Mouse (Mus musculus) spleen, postnatal 10 days (tissue): ENCODE data around the gene Vps54.
A peak's percentile ranks its signal among the peaks of the same experiment; 100 is the strongest.

Experiments used
- DNase-seq, 2 experiments: peaks; one replicate each; pipeline ENCODE4 v3.0.0; 2021 to 2022; ENCODE audit warnings: low spot score in 2 of 2

The Vps54 gene

GRCm38 (mm10) chr11:21339088-21339487 lies 100.0 kb downstream of the Vps54 start:
- DNase-seq = no peak

- DNase-seq = no peak
Measured at GRCm38 (mm10) chr11:21343490-21343889, 104.4 kb downstream of the Vps54 start.

DNA sequence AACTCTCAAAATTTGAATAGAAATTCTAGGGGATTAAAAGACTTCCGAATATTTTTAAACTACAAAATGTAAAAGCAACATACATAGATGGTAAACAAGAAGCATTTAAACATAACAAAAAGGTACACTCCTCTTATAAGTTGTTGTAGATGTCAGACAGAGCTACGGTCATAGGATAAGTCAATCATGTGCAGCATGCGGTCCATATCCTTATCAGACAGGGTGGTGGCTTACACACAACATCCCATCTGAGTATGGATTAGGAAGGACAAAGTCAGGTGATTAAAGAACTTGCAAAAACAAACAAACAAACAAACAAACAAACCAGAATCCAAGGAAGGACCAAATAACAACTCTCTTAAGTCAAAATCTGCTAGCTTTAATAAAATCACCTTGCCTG lies 106.9 kb downstream of the Vps54 start:
- no peak for DNase-seq

DNA sequence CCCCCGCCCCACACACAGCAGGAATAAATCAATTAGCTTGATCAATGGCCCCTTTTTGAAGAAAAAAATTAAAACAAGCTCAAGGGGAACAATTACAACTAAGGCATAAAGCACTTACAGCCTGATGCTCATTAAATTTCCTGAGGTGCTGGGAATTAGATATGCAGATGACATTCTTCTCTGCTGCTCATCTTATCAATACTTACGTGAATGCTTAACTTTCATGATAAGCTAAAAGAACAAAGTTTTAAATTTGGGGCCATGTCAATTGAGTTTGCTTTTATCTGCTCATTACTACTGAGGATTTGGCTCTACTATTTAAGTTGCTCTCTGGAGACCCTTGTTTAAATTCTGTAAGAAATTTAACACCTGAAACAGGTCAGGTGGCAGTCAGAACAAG lies 109.8 kb downstream of the Vps54 start:
- no peak for DNase-seq

DNA sequence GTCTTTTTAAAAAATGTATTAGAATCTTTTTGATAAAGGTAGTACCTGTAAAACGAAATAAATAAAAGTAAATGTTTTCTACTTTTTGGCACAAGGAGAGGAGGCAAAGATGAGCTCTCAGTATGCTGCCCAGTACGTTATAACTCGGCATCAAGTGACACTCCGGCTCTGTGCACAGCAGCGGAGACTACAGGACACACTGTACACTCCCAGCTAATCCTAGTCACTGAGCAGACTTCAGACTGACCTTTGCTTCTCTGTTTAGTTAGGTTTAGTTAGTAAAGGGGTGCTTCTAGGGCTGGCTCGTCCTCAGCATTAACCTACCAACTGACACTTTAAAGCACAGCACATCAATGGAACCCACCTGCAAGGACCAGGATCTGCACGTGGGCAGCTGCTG lies 112.2 kb downstream of the Vps54 start:
- DNase-seq = no peak

GRCm38 (mm10) chr11:21363144-21363940 lies 124.3 kb downstream of the Vps54 start:
- DNase-seq = no peak

DNA sequence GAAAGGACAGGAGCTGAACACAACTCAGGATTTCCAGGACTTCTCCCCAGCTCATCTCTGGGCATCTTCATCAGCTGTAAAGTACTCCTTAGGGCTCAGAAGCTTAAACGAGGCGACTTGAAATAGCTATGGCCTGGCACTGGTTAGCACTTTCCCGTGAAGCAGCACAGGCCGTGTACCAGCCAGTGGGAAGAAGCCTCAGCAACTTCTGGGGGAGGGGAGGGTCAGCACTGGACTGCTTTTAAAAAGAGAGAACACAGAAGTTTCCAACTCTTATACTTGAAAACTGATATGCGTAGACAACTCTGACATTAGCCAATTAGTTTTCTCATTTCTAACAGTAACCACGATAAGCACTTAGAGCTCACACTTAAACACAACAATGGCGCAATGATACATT lies 129.4 kb downstream of the Vps54 start:
- no peak for DNase-seq

DNA sequence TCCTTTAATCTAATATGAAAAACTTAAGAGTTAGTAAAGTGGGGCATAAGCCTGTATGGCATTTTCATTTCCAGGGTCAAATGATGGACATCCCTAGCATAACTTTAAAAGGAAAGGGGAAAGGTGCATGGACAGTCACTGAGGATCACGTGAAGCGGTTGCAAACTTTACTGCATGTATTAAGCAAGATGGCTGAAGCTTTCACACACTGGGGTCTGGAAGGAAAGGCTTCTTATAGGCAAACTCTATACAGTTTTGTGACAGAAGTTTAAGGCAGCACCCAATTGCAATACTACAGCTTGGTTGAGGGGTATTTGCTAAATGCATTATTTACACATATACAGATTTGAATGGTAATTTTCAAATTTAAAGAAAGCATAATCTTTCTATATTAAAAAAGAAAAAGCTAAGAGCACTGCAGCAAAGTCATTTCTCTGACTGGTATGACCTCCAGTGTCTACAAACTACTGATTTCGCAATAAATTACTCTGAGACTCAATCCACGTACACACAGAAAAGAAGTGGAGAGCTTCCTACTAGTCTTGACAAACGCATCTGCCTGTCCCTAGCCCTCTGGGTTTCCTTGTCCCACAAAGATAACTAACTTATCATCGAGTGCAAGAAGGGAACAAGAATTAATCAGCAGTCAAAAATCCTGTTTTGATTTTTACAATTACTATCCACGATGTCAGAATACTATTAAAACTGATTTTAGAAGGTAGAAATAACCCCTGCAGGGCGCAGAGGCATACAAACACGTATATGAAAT lies 130.4 kb downstream of the Vps54 start:
- DNase-seq = no peak

DNA sequence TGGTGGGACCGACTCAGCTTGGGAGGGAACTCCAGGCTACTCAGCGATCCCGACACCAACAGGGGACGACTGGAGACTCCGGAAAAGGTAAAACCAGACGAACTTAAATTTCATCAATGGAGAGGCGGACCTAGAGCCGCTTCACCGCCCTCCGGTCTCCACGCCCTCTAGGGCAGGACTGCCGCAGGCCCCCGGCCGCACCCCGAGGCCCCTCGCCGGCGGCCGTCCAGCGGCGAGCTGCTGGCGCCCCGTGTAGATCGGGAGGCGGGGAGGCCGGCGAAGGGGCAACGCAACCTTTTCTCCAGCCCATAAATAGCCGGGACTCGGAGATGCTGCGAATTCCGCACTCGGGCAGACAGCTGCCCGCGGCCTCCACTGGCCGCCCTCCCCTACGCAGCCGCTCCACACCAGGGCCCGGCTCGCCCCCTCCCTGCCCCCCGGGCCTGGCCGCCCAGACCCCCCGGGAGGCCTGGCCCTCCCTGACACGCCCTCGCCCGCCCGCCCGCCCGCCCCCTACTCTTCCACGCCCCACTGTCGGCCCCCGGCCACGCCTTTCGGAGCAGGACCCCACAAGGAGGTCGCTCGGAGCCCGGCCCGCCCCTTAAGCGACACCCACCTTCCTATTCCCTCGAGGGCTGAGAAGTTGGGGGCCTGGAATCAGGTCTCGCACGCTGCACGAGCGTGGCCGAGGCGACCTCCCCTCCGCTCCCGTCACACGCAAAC lies 131.5 kb downstream of the Vps54 start:
- peak; percentile 55 to 67 for DNase-seq
